Mouse (Mus musculus) heart, adult 2 months (tissue): Measurements from ENCODE around the gene Cd300lf.

ENCODE experiments used
- CTCF ChIP-seq: fragments of 200-600 bp; IDR thresholded peaks from 2 replicates; pipeline ENCODE4 v1.8.1; 2022; ENCODE audit warnings: antibody characterized with exemption, mild to moderate bottlenecking, moderate library complexity
- EP300 ChIP-seq: fragments of 200-500 bp; IDR thresholded peaks from 2 replicates; pipeline ENCODE4 v1.6.1; 2011; ENCODE audit warnings: low read depth, low read length, control low read depth; ENCODE audit not compliant: insufficient read depth
- POLR2A ChIP-seq: fragments of 200-500 bp; IDR thresholded peaks from 2 replicates; pipeline ENCODE4 v1.6.1; 2011; ENCODE audit warnings: mild to moderate bottlenecking, low read depth, low read length, control low read depth; ENCODE audit not compliant: insufficient read depth

DNA sequence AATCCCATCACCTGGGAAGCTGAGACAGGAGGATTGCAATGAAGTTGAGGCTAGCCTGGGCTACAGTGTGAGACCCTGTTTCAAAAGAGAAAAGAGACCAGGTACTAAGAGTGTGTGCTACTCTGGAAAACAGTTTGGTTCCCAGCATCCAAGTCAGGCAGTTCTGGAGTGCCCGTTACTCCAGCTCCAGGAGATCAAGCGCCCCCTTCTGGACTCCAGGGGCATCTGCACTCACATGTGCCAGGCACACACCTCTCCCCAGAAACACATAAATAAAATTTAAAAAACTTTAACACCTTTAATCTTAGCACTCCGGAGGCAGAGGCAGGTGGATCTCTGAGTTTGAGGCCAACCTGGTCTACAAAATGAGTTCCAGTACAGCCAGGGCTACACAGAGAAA is 52.4 kb downstream of the Cd300lf start:
- TF ChIP-seq CTCF (no peak), EP300 (no peak), POLR2A (no peak)
